12 mouse cellular contexts compared by ENCODE assay signal in the genomic region with DNA sequence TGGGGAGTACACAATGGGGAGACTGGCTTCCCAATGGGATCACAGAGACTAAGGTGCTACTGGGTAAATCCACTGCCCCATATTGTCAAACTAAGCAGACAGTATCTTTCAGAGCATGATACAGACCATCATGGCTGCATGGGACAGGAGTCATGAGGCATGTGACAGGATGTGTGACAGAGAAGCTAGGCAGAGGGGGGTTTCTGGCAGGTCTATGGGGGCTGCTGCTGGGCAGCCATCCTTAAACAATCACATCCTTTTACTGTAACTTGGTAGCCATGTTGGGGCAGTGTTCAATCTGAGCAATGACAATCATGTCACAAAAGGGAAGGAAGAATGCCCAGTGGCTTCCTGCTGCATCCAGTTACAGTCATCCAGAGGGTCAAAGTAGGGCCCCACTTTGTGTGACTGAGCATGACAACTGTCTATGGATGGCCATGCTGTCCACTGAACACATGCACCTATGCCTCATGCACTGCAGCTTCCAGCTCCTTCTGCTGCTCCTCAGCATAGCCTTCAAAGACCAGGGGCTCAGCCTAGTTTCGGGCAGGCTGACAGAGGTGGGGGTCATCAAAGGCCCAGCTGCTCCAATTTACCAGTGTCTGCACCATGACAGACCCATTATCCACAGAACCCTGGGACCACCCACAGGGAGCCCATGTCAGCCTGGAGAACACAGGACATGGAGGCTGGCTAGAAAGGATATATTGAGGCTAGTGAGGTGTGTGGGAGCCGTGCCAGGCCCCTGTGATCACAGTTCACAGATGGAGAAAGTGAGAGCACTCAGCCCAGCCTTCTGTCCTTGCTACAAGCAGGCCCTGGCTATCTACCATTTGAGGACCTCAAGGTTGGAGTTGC. TPM values are rescaled to one million over a fixed set of nuclear protein-coding genes. Genes with fewer than 3 reads are reported as not detected.
A peak's percentile ranks its signal among the peaks of the same experiment; 100 is the strongest.
DNase-seq lines count a peak whose midpoint lies in the region; ATAC-seq lines count a peak whose summit lies in the region.
"Had no signal": no experiment of that assay in that cellular context is flagged by ENCODE, and none has a peak within 500 bp of the region (broad histone marks: within the 10 kb centered on the region; RNA-seq: fewer than 3 reads in every experiment).

No protein-coding gene starts in this region.

- no peaks in the 10 kb centered on the region for H3K27me3 ChIP-seq in heart, embryonic 10.5 days (ENCODE audit: insufficient read depth, poor library complexity, severe bottlenecking)
- no peaks in the 10 kb centered on the region for H3K27me3 ChIP-seq in splenic B cell, adult 2 months (ENCODE audit: control insufficient read depth, insufficient read depth, low read length, poor library complexity, severe bottlenecking)
- H3K27me3 ChIP-seq: hindbrain, embryonic 15.5 days had no signal

- no peak for DNase-seq in heart, embryonic 10.5 days (ENCODE audit: low spot score)
- DNase-seq in heart, postnatal 36 days, result no peak
- DNase-seq in spleen, postnatal 36 days (ENCODE audit: low spot score in 2 of 2), result peak; percentile 49 to 54
- no peak for DNase-seq in spleen, adult 12 weeks (ENCODE audit: low spot score)
- peak; percentile 76 to 84 for DNase-seq in cerebellum, postnatal 25 days
- DNase-seq in splenic B cell, adult 2 months (ENCODE audit: low read depth, low spot score), result peak; percentile 80
- no peak for DNase-seq in ovary, postnatal 10 days (ENCODE audit: low spot score)
- DNase-seq: adrenal gland, postnatal 36 days; lung, embryonic 14.5 days had no signal

- ATAC-seq in monocyte, adult 5-6 weeks (replicated peaks; ENCODE audit: insufficient number of reproducible peaks, low FRiP score, low TSS enrichment, poor library complexity, severe bottlenecking), result no peak

- WGBS in heart, embryonic 10.5 days, result 77% methylated on average over 2 of the region's 2 CpGs

- intact Hi-C loops in heart, postnatal 36 days (cut with DNase I), result no loop called here

- H3K4me3 ChIP-seq in heart, embryonic 10.5 days, result no peak overlapping the region
- H3K4me3 ChIP-seq: erythroblast, embryonic 14.5 days; hindbrain, embryonic 15.5 days had no signal

- 0 out of 2 replicates have a peak overlapping the region, but pooled peaks have one; percentile 43 for H3K27ac ChIP-seq in heart, embryonic 10.5 days

- peaks cover 77% of the 10 kb centered on the region for H3K4me1 ChIP-seq in heart, embryonic 10.5 days

- H3K9me3 ChIP-seq in heart, embryonic 10.5 days, result no peaks in the 10 kb centered on the region
- H3K9me3 ChIP-seq: hindbrain, embryonic 15.5 days had no signal

- peaks cover 39% of the 10 kb centered on the region for H3K36me3 ChIP-seq in heart, embryonic 10.5 days
- peaks cover 10% of the 10 kb centered on the region for H3K36me3 ChIP-seq in splenic B cell, adult 2 months (ENCODE audit: control insufficient read depth, insufficient read depth, low read length, poor library complexity, severe bottlenecking)

RNA-seq across cellular contexts. Expression of gene Sh3gl1, which starts 14.1 kb away (rescaled TPM):
- 117 and 155 TPM in 2 replicates for polyA plus RNA-seq in heart, embryonic 10.5 days (2016; fragmentation: Nextera tagmentation; extraction: Ambion mirVana)
- 10 to 100 TPM; 15.4 to 17.3 TPM for total RNA-seq in heart, postnatal 36 days (2021)
- 22.4 to 35.7 TPM (median 23.4 TPM) in 3 replicates for total RNA-seq in monocyte, adult 5-6 weeks (2017)

RNA-seq across cellular contexts. Expression of gene Mpnd, which starts 16.8 kb away (rescaled TPM):
- polyA plus RNA-seq in heart, embryonic 10.5 days (2016; fragmentation: Nextera tagmentation; extraction: Ambion mirVana), result 69.5 and 111 TPM in 2 replicates
- 10 to 100 TPM; 58.6 to 64.1 TPM for total RNA-seq in heart, postnatal 36 days (2021)
- 31.5 to 106 TPM (median 82.0 TPM) in 3 replicates for total RNA-seq in monocyte, adult 5-6 weeks (2017)

RNA-seq across cellular contexts. Expression of gene Stap2, which starts 17.0 kb away (rescaled TPM):
- polyA plus RNA-seq in heart, embryonic 10.5 days (2016; fragmentation: Nextera tagmentation; extraction: Ambion mirVana), result 7.7 and 8.0 TPM in 2 replicates
- total RNA-seq in heart, postnatal 36 days (2021), result 10 to 100 TPM; 15.5 to 16.4 TPM
- 0.29 to 1.1 TPM in 2 of 3 replicates, not detected in the other for total RNA-seq in monocyte, adult 5-6 weeks (2017)
- polyA plus RNA-seq: erythroblast, embryonic 14.5 days had no signal

RNA-seq across cellular contexts. Expression of gene Chaf1a, which starts 17.9 kb away (rescaled TPM):
- polyA plus RNA-seq in heart, embryonic 10.5 days (2016; fragmentation: Nextera tagmentation; extraction: Ambion mirVana), result 24.0 and 30.0 TPM in 2 replicates
- 1 to 10 TPM; 1.3 to 1.5 TPM for total RNA-seq in heart, postnatal 36 days (2021)
- total RNA-seq in monocyte, adult 5-6 weeks (2017), result 0.64 to 4.6 TPM (median 2.1 TPM) in 3 replicates

RNA-seq across cellular contexts. Expression of gene Fsd1, which starts 36.1 kb away (rescaled TPM):
- 8.4 and 23.2 TPM in 2 replicates for polyA plus RNA-seq in heart, embryonic 10.5 days (2016; fragmentation: Nextera tagmentation; extraction: Ambion mirVana)
- total RNA-seq in heart, postnatal 36 days (2021), result not detected
- not detected in 3 replicates for total RNA-seq in monocyte, adult 5-6 weeks (2017)
- polyA plus RNA-seq: erythroblast, embryonic 14.5 days had no signal

Comparison
In these comparisons a context has a peak if more than half of its experiments do, and no peak if none do; other contexts are left out.
1. DNase-seq: peak in spleen, postnatal 36 days (2 of 2), cerebellum, postnatal 25 days (2 of 2) and splenic B cell, adult 2 months (single experiment); none in heart, embryonic 10.5 days (single experiment), heart, postnatal 36 days (0 of 2), spleen, adult 12 weeks (single experiment) and ovary, postnatal 10 days (single experiment).